Mouse (Mus musculus) intestine, embryonic 15.5 days (tissue): ENCODE results near the gene Slc4a10. TPM values are rescaled to one million over a fixed set of nuclear protein-coding genes. Genes with fewer than 3 reads are reported as not detected.

Experiments
- ATAC-seq: fragments of 200-750 bp; cut with Nextera tagmentation; 2 replicates; pipeline ENCODE4 v1.8.0; 2017; ENCODE audit warnings: moderate TSS enrichment, moderate library complexity
- H3K27ac ChIP-seq: fragments of 300-500 bp; sonication (generic); 2 replicates; pipeline ENCODE4 v1.5.1; 2015; ENCODE audit warnings: mild to moderate bottlenecking, inconsistent platforms
- H3K27me3 ChIP-seq: fragments of 300-500 bp; sonication (generic); replicated peaks from 2 replicates; pipeline ENCODE4 v1.6.1; 2015; ENCODE audit warnings: inconsistent platforms
- H3K36me3 ChIP-seq: fragments of 300-500 bp; sonication (generic); 2 replicates; pipeline ENCODE4 v1.6.1; 2015; ENCODE audit warnings: inconsistent platforms
- H3K4me1 ChIP-seq: fragments of 300-500 bp; sonication (generic); replicated peaks from 2 replicates; pipeline ENCODE4 v1.6.1; 2015; ENCODE audit warnings: inconsistent platforms
- H3K4me2 ChIP-seq: fragments of 300-500 bp; sonication (generic); replicated peaks from 2 replicates; pipeline ENCODE4 v1.6.1; 2015; ENCODE audit warnings: mild to moderate bottlenecking, inconsistent platforms
- H3K4me3 ChIP-seq: fragments of 300-500 bp; sonication (generic); replicated peaks from 2 replicates; pipeline ENCODE4 v1.5.1; 2015; ENCODE audit warnings: inconsistent platforms
- H3K9ac ChIP-seq: fragments of 300-500 bp; sonication (generic); 2 replicates; pipeline ENCODE4 v1.6.1; 2015; ENCODE audit warnings: inconsistent platforms
- H3K9me3 ChIP-seq: fragments of 300-500 bp; sonication (generic); 2 replicates; pipeline ENCODE4 v1.6.1; 2016; ENCODE audit warnings: inconsistent platforms
- WGBS: fragments of 180-500 bp; shearing (Covaris S2); methylation state at CpG from one replicate; pipeline ENCODE4 v1.1.7; 2015; 5-methylcytosine and 5-hydroxymethylcytosine counted together
- polyA plus RNA-seq: library from polyadenylated mRNA; unstranded; fragments of >200 nt; fragmentation: Nextera tagmentation; extraction: Ambion mirVana; gene quantifications from 2 replicates; pipeline ENCODE4 v1.2.1, GENCODE M21; 2015

The Slc4a10 gene
- polyA plus RNA-seq, 1 experiment from 2014 or later: 1.1 TPM

GRCm38 (mm10) chr2:62337086-62337485, 290.8 kb downstream of the Slc4a10 start:
- H3K36me3 ChIP-seq: no peaks in the 10 kb centered on the region
- no peak overlapping the region for H3K4me3 ChIP-seq
- H3K4me2 ChIP-seq: no peak overlapping the region
- H3K9ac ChIP-seq: no peak overlapping the region
- H3K27ac ChIP-seq: no peak overlapping the region
- WGBS: 89% methylated on average over 7 of the region's 7 CpGs
- no peaks in the 10 kb centered on the region for H3K27me3 ChIP-seq
- no peaks in the 10 kb centered on the region for H3K9me3 ChIP-seq
- no peak for ATAC-seq
- H3K4me1 ChIP-seq: no peaks in the 10 kb centered on the region

- Histone ChIP-seq H3K36me3 (no peaks in the 10 kb centered on the region), H3K4me3 (no peak overlapping the region), H3K9ac (no peak overlapping the region), H3K27ac (no peak overlapping the region), H3K27me3 (no peaks in the 10 kb centered on the region), H3K9me3 (no peaks in the 10 kb centered on the region), H3K4me2 (no peak overlapping the region), H3K4me1 (no peaks in the 10 kb centered on the region)
- WGBS: 79% methylated on average over 4 of the region's 4 CpGs
- no peak for ATAC-seq
Observed at GRCm38 (mm10) chr2:62339222-62339944, 293.1 kb downstream of the Slc4a10 start.

DNA sequence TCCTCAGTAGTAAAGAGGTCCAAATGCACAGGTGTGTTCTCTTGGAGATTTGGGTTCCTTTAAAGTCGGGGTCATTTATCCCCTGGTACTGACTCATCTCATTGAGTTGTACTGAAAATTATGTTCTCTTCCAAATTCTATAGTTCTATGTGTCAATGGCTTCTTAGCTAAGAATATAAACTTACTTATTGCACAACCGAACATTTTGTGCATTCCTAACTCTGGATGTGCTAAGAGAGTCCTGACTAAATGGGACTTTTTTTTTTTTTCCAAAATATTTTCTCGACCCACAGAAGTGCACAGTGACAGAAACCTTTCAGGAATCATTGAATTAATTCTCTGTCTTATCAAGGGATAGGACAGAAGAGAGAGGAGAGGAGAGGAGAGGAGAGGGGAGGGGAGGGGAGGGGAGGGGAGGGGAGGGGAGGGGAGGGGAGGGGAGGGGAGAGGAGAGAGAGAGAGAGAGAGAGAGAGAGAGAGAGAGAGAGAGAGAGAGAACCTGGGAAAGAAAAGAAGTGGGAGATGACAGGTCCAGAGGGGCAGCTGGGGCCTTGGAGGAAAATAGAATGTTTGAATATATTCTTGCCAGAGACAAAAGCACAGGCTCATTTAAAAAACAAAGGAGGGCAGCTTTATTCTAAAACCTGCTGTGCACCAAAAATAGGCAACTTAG, 294.9 kb downstream of the Slc4a10 start:
- Histone ChIP-seq H3K4me1 (no peaks in the 10 kb centered on the region), H3K36me3 (no peaks in the 10 kb centered on the region), H3K27ac (no peak overlapping the region), H3K9me3 (no peaks in the 10 kb centered on the region), H3K9ac (no peak overlapping the region), H3K27me3 (no peaks in the 10 kb centered on the region), H3K4me3 (no peak overlapping the region), H3K4me2 (no peak overlapping the region)
- WGBS: 66% methylated on average over 3 of the region's 3 CpGs
- ATAC-seq: no peak

- Histone ChIP-seq H3K4me1 (no peaks in the 10 kb centered on the region), H3K36me3 (no peaks in the 10 kb centered on the region), H3K27me3 (no peaks in the 10 kb centered on the region), H3K27ac (no peak overlapping the region), H3K4me3 (no peak overlapping the region), H3K9ac (no peak overlapping the region), H3K9me3 (no peaks in the 10 kb centered on the region), H3K4me2 (no peak overlapping the region)
- 61% methylated on average over 14 of the region's 14 CpGs for WGBS
- ATAC-seq: no peak
Observed at GRCm38 (mm10) chr2:62341734-62342128, 295.5 kb downstream of the Slc4a10 start.

DNA sequence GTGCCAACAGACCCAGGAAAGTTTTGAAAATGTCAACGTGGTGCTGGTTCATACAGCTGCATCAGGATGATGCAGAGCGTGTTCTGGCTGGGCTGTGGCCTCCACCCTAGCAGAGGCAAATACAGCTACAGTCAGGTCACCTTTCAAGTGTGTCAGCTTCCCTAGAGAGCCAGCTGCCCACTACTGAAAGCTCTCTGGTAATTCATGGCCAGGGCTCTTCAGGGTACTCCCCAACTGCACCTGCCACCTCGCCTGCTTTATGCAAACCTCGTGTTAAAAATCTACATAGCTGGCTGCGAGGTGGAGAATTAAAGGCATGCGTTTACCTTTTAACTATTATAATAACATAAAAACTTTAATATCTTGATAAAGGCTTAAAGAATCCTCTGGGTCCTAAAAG, 298.1 kb downstream of the Slc4a10 start:
- Histone ChIP-seq H3K4me1 (no peaks in the 10 kb centered on the region), H3K4me2 (no peak overlapping the region), H3K9me3 (no peaks in the 10 kb centered on the region), H3K27me3 (no peaks in the 10 kb centered on the region), H3K9ac (no peak overlapping the region), H3K4me3 (no peak overlapping the region), H3K27ac (no peak overlapping the region), H3K36me3 (no peaks in the 10 kb centered on the region)
- 65% methylated on average over 6 of the region's 6 CpGs for WGBS
- no peak for ATAC-seq

DNA sequence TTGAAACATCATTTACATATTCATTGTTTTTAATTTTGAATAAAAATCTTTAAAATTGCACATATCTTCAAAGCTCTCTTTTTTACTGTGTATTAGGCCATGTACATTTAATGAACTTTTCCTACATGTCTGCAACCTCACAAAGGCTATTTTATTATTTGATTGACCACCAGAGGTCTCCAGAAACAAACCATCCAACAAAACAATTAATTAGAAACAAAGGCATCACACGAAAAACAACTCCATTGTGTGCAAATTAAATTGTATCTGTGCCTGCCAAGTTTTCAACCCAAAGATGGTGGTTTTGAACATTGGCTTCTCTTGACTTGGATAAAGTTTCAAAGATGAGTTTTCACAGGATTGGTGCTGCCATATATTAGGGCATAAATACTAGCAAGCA, 300.5 kb downstream of the Slc4a10 start:
- WGBS: 29% methylated on average over 1 of the region's 1 CpGs
- Histone ChIP-seq H3K9ac (no peak overlapping the region), H3K27me3 (no peaks in the 10 kb centered on the region), H3K4me2 (no peak overlapping the region), H3K4me1 (no peaks in the 10 kb centered on the region), H3K36me3 (no peaks in the 10 kb centered on the region), H3K4me3 (no peak overlapping the region), H3K27ac (no peak overlapping the region), H3K9me3 (no peaks in the 10 kb centered on the region)
- no peak for ATAC-seq

GRCm38 (mm10) chr2:62347762-62348161, 301.5 kb downstream of the Slc4a10 start:
- no peak overlapping the region for H3K4me2 ChIP-seq
- H3K27me3 ChIP-seq: no peaks in the 10 kb centered on the region
- WGBS: 95% methylated on average over 9 of the region's 9 CpGs
- H3K9me3 ChIP-seq: no peaks in the 10 kb centered on the region
- H3K36me3 ChIP-seq: no peaks in the 10 kb centered on the region
- H3K4me3 ChIP-seq: no peak overlapping the region
- no peak for ATAC-seq
- no peak overlapping the region for H3K9ac ChIP-seq
- no peak overlapping the region for H3K27ac ChIP-seq
- no peaks in the 10 kb centered on the region for H3K4me1 ChIP-seq

- H3K4me1 ChIP-seq: no peaks in the 10 kb centered on the region
- no peaks in the 10 kb centered on the region for H3K36me3 ChIP-seq
- H3K27ac ChIP-seq: no peak overlapping the region
- WGBS: 69% methylated on average over 3 of the region's 3 CpGs
- no peak for ATAC-seq
- H3K27me3 ChIP-seq: no peaks in the 10 kb centered on the region
- H3K9me3 ChIP-seq: no peaks in the 10 kb centered on the region
- no peak overlapping the region for H3K4me3 ChIP-seq
- H3K4me2 ChIP-seq: no peak overlapping the region
- no peak overlapping the region for H3K9ac ChIP-seq
Observed at GRCm38 (mm10) chr2:62352035-62352434, 305.8 kb downstream of the Slc4a10 start.

- no peak overlapping the region for H3K4me2 ChIP-seq
- 73% methylated on average over 6 of the region's 6 CpGs for WGBS
- no peak overlapping the region for H3K4me3 ChIP-seq
- no peak overlapping the region for H3K9ac ChIP-seq
- no peaks in the 10 kb centered on the region for H3K27me3 ChIP-seq
- no peak overlapping the region for H3K27ac ChIP-seq
- H3K9me3 ChIP-seq: no peaks in the 10 kb centered on the region
- no peaks in the 10 kb centered on the region for H3K36me3 ChIP-seq
- ATAC-seq: no peak
- H3K4me1 ChIP-seq: no peaks in the 10 kb centered on the region
Observed at GRCm38 (mm10) chr2:62355766-62356165, 309.5 kb downstream of the Slc4a10 start.

GRCm38 (mm10) chr2:62356606-62357005, 310.3 kb downstream of the Slc4a10 start:
- Histone ChIP-seq H3K9ac (no peak overlapping the region), H3K9me3 (no peaks in the 10 kb centered on the region), H3K36me3 (no peaks in the 10 kb centered on the region), H3K4me1 (no peaks in the 10 kb centered on the region), H3K27ac (no peak overlapping the region), H3K4me2 (no peak overlapping the region), H3K4me3 (no peak overlapping the region), H3K27me3 (no peaks in the 10 kb centered on the region)
- no peak for ATAC-seq
- 73% methylated on average over 14 of the region's 14 CpGs for WGBS

DNA sequence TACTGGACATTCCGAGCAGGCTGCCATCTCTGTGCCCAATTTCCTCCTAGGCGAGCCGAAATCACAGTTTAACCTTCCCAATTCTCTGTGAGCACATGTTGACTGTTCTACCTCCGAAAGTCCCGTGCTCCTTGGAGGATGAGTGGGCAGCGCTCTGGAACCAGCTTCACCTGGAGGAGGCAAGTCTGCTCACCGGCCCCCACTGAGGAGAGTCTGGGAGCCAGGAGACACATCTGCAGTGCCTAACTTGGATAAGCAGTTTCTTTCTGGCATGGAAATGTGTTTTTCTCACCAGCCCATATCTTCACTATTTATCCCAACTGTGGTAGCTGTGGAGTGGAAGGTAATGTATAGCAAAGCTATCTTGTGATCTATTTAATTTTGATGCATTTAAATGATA, 311.0 kb downstream of the Slc4a10 start:
- Histone ChIP-seq H3K4me2 (no peak overlapping the region), H3K4me1 (no peaks in the 10 kb centered on the region), H3K9ac (no peak overlapping the region), H3K4me3 (no peak overlapping the region), H3K9me3 (no peaks in the 10 kb centered on the region), H3K36me3 (no peaks in the 10 kb centered on the region), H3K27ac (no peak overlapping the region), H3K27me3 (no peaks in the 10 kb centered on the region)
- 90% methylated on average over 7 of the region's 7 CpGs for WGBS
- ATAC-seq: no peak

DNA sequence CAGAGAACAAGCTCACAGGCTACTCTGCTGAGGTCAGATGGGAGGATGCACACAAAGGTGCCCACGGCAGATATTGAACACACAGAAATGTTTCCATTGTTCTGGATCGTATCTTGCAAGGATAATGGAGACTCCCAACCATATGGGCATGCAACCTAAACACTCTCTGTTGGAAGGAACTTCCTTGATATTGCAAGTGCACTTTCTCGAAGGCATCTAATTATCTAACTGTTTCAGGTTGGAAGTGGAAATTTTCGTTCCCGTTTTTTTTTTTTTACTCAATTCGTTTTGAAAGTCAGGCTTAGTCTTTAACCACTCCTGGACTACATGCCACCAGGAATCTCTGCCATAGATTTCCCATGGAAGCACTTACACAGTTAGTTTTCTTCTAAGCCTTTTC, 314.6 kb downstream of the Slc4a10 start:
- no peak overlapping the region for H3K4me2 ChIP-seq
- H3K4me3 ChIP-seq: no peak overlapping the region
- H3K36me3 ChIP-seq: no peaks in the 10 kb centered on the region
- no peaks in the 10 kb centered on the region for H3K9me3 ChIP-seq
- no peak overlapping the region for H3K27ac ChIP-seq
- H3K27me3 ChIP-seq: no peaks in the 10 kb centered on the region
- ATAC-seq: no peak
- H3K9ac ChIP-seq: no peak overlapping the region
- 87% methylated on average over 6 of the region's 6 CpGs for WGBS
- no peaks in the 10 kb centered on the region for H3K4me1 ChIP-seq

GRCm38 (mm10) chr2:62361514-62361913, 315.3 kb downstream of the Slc4a10 start:
- Histone ChIP-seq H3K9ac (no peak overlapping the region), H3K9me3 (no peaks in the 10 kb centered on the region), H3K27ac (no peak overlapping the region), H3K36me3 (no peaks in the 10 kb centered on the region), H3K4me2 (no peak overlapping the region), H3K4me3 (no peak overlapping the region), H3K4me1 (no peaks in the 10 kb centered on the region), H3K27me3 (no peaks in the 10 kb centered on the region)
- no peak for ATAC-seq
- 79% methylated on average over 3 of the region's 3 CpGs for WGBS
